Mouse (Mus musculus) c-Kit-positive CD71-positive TER-119-negative erythroid progenitor cells, embryonic 14.5 days (primary cell): ENCODE measurements around the gene Hid1.
"Not testable (repeated sequence)": the region's sequence is repeated elsewhere in the genome, so short reads cannot be mapped to it uniquely, and the experiment has no call there.

Experiments
- DNase-seq: peaks from one replicate; pipeline ENCODE4 v3.0.0-alpha.2; 2013; ENCODE audit warnings: low read depth

Hid1 gene

GRCm38 (mm10) chr11:115367395-115367944 lies at the start of gene Hid1:
TSS of gene Hid1 (minus strand) at chr11:115367756.
- peak; percentile 53 for DNase-seq

GRCm38 (mm10) chr11:115409556-115409955 lies 42.0 kb upstream of the Hid1 start:
- DNase-seq: no peak

GRCm38 (mm10) chr11:115408266-115408920 lies 40.8 kb upstream of the Hid1 start:
- no peak for DNase-seq

GRCm38 (mm10) chr11:115406858-115407401 lies 39.4 kb upstream of the Hid1 start:
- no peak for DNase-seq

- DNase-seq: no peak
Observed at GRCm38 (mm10) chr11:115405723-115406122, 38.2 kb upstream of the Hid1 start.

- DNase-seq: peak; percentile 74
Observed at GRCm38 (mm10) chr11:115403338-115404124, 36.0 kb upstream of the Hid1 start, which contains the start of gene Mrpl58. TSS of gene Mrpl58 (plus strand) at chr11:115403752.

- no peak for DNase-seq
Observed at GRCm38 (mm10) chr11:115400630-115401391, 33.3 kb upstream of the Hid1 start.

- DNase-seq: no peak
Observed at GRCm38 (mm10) chr11:115400126-115400525, 32.6 kb upstream of the Hid1 start.

GRCm38 (mm10) chr11:115398085-115398484 lies 30.5 kb upstream of the Hid1 start:
- DNase-seq: no peak

GRCm38 (mm10) chr11:115393721-115394325 lies 26.3 kb upstream of the Hid1 start:
- DNase-seq: no peak

- no peak for DNase-seq
Observed at GRCm38 (mm10) chr11:115391358-115391757, 23.8 kb upstream of the Hid1 start.

- DNase-seq: not testable (repeated sequence)
Observed at GRCm38 (mm10) chr11:115386859-115387258, 19.3 kb upstream of the Hid1 start.

GRCm38 (mm10) chr11:115384587-115384986 lies 17.0 kb upstream of the Hid1 start:
- DNase-seq: no peak

- no peak for DNase-seq
Observed at GRCm38 (mm10) chr11:115383701-115384474, 16.3 kb upstream of the Hid1 start.

- DNase-seq: no peak
Observed at GRCm38 (mm10) chr11:115382891-115383290, 15.3 kb upstream of the Hid1 start.

- no peak for DNase-seq
Observed at GRCm38 (mm10) chr11:115381743-115382539, 14.4 kb upstream of the Hid1 start, which contains the start of gene Cdr2l. TSS of gene Cdr2l (plus strand) at chr11:115381916.

- no peak for DNase-seq
Observed at GRCm38 (mm10) chr11:115381276-115381675, 13.7 kb upstream of the Hid1 start.

GRCm38 (mm10) chr11:115377854-115378253 lies 10.3 kb upstream of the Hid1 start:
- no peak for DNase-seq

GRCm38 (mm10) chr11:115377254-115377653 lies 9.7 kb upstream of the Hid1 start:
- DNase-seq: no peak

GRCm38 (mm10) chr11:115376722-115377121 lies 9.2 kb upstream of the Hid1 start:
- no peak for DNase-seq
